Mouse (Mus musculus) liver, adult 2 months (tissue): Measurements from ENCODE around the gene Bmp2k. TPM values are rescaled to one million over a fixed set of nuclear protein-coding genes. Genes with fewer than 3 reads are reported as not detected.
"Not testable (repeated sequence)": the region's sequence is repeated elsewhere in the genome, so short reads cannot be mapped to it uniquely, and the experiment has no call there.

Experiments
- DNase-seq: peaks from one replicate; pipeline ENCODE4 v3.0.0-alpha.2; 2011; ENCODE audit warnings: low read depth, low spot score; ENCODE audit errors: extremely low read depth
- H3K27ac ChIP-seq: fragments of 200-500 bp; replicated peaks from 2 replicates; pipeline ENCODE4 v1.5.1; 2012; ENCODE audit warnings: low read depth, mild to moderate bottlenecking, control low read depth, inconsistent platforms, low read length; ENCODE audit not compliant: insufficient read depth
- H3K27me3 ChIP-seq: fragments of 200-500 bp; 2 replicates; pipeline ENCODE4 v1.6.1; 2012; ENCODE audit warnings: mild to moderate bottlenecking, moderate library complexity, low read length, inconsistent platforms; ENCODE audit not compliant: control insufficient read depth, insufficient read depth
- H3K36me3 ChIP-seq: fragments of 200-500 bp; 2 replicates; pipeline ENCODE4 v1.6.1; 2012; ENCODE audit warnings: low read length, inconsistent platforms; ENCODE audit not compliant: control insufficient read depth, insufficient read depth
- H3K4me1 ChIP-seq: fragments of 200-500 bp; 2 replicates; pipeline ENCODE4 v1.6.1; 2011; ENCODE audit warnings: low read length; ENCODE audit not compliant: control insufficient read depth, insufficient read depth
- H3K4me3 ChIP-seq: fragments of 200-500 bp; 2 replicates; pipeline ENCODE4 v1.5.1; 2011; ENCODE audit warnings: low read depth, mild to moderate bottlenecking, control low read depth, low read length, moderate library complexity; ENCODE audit not compliant: insufficient read depth
- H3K79me2 ChIP-seq: fragments of 200-500 bp; 2 replicates; pipeline ENCODE4 v1.6.1; 2012; ENCODE audit warnings: inconsistent platforms, mild to moderate bottlenecking, low read length, moderate library complexity; ENCODE audit not compliant: control insufficient read depth, insufficient read depth
- H3K9ac ChIP-seq: fragments of 200-500 bp; 2 replicates; pipeline ENCODE4 v1.6.1; 2012; ENCODE audit warnings: low read depth, mild to moderate bottlenecking, control low read depth, inconsistent platforms, low read length
- CTCF ChIP-seq: fragments of 200-500 bp; IDR thresholded peaks from 2 replicates; pipeline ENCODE4 v1.5.1; 2011; ENCODE audit warnings: low read depth, low read length, control low read depth
- POLR2A ChIP-seq: fragments of 200-500 bp; IDR thresholded peaks from 2 replicates; pipeline ENCODE4 v1.6.1; 2011; ENCODE audit warnings: low read length, control low read depth; ENCODE audit not compliant: insufficient read depth; ENCODE audit errors: extremely low read depth
- WGBS: fragments of 180-500 bp; shearing (Covaris S2); methylation state at CpG from one replicate; pipeline ENCODE4 v1.1.7; 2018; 5-methylcytosine and 5-hydroxymethylcytosine counted together
- polyA plus RNA-seq: library from polyadenylated mRNA; depleted of rRNA; stranded (reverse); fragments of >200 nt; gene quantifications from 2 replicates; pipeline ENCODE4 v1.2.3, GENCODE M21; 2012
- total RNA-seq: library from RNA; depleted of rRNA; stranded (reverse); fragments of >200 nt; gene quantifications from 2 replicates; pipeline ENCODE4 v1.2.3, GENCODE M21; 2014

Bmp2k gene
- total and polyA plus RNA-seq, 2 experiments, result 2.9 to 7.1 TPM

DNA sequence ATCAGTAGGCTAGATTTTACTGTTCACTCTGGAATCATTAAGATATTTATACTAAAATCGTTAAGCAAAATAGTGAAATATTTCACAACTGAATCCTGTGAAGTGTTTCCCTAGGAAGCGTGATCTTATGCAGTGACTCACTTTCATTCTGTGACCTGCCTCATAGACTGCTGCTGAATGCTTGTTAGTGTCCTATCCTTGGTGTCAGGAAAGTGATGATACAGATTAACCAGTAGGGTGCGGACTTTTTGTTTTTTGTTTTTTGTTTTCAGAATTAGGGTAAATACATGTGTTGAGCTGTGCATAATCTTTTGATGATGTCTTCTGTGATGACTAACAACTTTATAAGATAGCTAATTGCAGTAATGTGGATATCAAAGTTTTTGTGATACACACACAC is 9.4 kb downstream of the Bmp2k start:
- Histone ChIP-seq H3K36me3 (no peaks in the 10 kb centered on the region), H3K27ac (no peak overlapping the region), H3K27me3 (no peaks in the 10 kb centered on the region), H3K79me2 (peaks cover 26% of the 10 kb centered on the region; the same call in 1 of the 2 replicates), H3K4me3 (no peak overlapping the region), H3K4me1 (peaks cover 14% of the 10 kb centered on the region), H3K9ac (no peak overlapping the region)
- no peak for DNase-seq
- WGBS, result 87% methylated on average over 3 of the region's 3 CpGs
- no peak for TF ChIP-seq CTCF
- no peak for TF ChIP-seq POLR2A

DNA sequence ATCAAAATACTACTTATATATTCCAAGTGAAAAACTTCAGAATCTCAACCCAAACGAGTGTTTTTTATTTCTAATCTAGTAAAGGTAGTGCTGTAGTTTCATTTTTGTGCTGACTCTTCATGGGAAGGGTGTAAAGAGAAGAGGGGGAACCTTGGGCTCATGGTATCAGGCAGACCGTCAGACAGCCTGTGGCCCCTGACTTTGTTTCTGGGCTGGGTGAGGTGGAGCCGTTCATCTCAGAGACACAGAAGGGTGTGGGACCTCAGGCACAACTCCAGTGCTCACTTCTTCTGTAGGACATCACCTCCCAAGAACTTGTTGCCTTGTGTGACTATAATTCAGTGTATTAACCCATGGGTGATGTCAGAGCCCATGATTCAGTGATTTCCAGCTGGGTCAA is 10.0 kb downstream of the Bmp2k start:
- Histone ChIP-seq H3K4me3 (no peak overlapping the region), H3K79me2 (peaks cover 23% of the 10 kb centered on the region; the same call in 1 of the 2 replicates), H3K9ac (no peak overlapping the region), H3K36me3 (no peaks in the 10 kb centered on the region), H3K27ac (no peak overlapping the region), H3K4me1 (peaks cover 14% of the 10 kb centered on the region), H3K27me3 (no peaks in the 10 kb centered on the region)
- 86% methylated on average over 3 of the region's 3 CpGs for WGBS
- TF ChIP-seq CTCF, result no peak
- no peak for TF ChIP-seq POLR2A
- DNase-seq, result no peak

DNA sequence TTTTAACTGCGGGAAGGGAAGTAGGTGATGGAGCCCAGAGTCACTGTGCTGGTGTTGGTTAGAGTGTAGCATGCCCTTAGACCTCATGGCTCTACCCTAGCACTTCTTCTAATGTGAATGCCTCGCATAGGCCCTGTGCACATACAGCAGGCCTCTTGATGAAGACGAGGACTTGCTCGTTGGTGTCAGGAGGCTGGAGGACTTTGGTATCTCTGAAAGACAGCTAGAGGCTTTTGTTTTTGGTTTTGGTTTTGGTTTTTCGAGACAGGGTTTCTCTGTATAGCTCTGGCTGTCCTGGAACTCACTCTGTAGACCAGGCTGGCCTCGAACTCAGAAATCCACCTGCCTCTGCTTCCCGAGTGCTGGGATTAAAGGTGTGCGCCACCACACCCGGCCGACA is 11.7 kb downstream of the Bmp2k start:
- peaks cover 26% of the 10 kb centered on the region; the same call in 1 of the 2 replicates for H3K79me2 ChIP-seq
- not testable (repeated sequence) for H3K9ac ChIP-seq, DNase-seq, H3K4me3 ChIP-seq, H3K27ac ChIP-seq, H3K36me3 ChIP-seq, H3K27me3 ChIP-seq
- H3K4me1 ChIP-seq, result peaks cover 13% of the 10 kb centered on the region
- 81% methylated on average over 10 of the region's 10 CpGs for WGBS

DNA sequence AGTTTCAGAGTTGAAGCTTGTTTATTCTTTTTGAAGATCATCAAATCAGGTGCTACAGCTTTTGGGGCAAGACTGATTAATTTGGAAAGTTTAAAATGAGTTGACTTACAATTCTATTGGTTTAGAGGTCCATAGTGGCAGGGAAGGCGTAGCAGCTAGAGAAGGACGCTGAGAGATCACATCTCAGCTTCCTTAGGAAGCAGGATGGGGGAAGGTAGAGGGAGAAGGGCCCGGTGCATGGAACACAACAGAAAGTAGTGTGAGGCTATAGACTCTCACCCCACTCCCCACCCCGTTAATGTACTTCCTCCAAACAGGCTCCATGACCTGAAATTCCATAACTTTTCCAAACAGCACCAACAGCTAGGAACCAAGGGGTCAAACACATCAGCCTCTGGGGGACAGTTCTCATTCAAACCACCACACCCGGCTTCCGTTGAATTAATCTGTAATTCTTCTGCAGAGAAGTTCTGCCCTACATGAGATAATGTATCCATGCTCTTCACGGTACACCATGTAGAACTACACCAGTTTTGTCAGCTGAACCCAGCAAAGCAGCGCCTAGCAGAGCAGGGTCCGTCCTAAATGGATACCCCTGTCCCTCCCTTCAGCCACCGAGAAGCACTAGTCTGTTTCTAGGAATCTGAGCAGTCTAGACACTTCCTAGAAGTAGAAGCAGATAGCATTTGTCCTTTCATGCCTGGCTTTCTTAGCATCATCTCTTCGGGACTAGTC is 12.3 kb downstream of the Bmp2k start:
- no peak overlapping the region for H3K4me3 ChIP-seq
- H3K9ac ChIP-seq, result no peak overlapping the region
- peaks cover 7% of the 10 kb centered on the region for H3K4me1 ChIP-seq

DNA sequence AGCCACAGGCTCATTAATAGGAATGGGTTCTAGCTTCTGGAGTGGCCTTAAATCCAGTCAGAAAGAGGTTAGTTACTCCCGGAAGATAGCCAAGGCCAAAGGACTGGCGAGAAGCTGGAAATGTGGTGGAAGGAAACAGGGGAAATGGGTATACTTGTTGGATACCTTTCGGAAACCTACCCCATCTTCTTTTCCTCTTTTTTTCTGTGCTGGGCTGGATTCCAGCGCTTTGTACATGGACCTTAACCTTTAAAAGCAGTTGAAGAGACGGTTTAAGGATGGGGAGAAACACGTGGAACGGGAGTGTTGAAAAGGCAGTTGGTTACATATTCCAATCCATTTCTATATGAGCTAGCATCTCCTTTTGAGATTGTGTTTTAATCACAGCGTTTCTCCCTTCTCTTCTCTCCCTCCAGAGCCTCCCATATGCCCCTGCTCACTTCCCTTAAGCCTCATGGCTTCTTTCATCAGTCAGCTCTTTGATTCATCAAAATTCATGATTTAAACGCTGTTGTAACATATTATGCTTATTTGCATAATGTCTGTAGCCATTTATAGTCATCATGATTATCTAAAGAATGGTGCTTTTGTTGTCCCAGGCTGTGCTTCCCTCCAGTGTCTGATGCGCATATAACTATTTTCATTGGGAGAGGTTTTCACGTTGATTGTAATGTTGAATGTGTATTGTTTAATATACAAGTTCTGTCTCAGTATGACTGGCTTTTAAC is 18.5 kb downstream of the Bmp2k start:
- no peak overlapping the region for H3K9ac ChIP-seq
- peaks cover 26% of the 10 kb centered on the region for H3K79me2 ChIP-seq
- peak; percentile 28 for DNase-seq
- H3K4me3 ChIP-seq, result no peak overlapping the region
- no peak for TF ChIP-seq POLR2A
- no peaks in the 10 kb centered on the region for H3K27me3 ChIP-seq
- H3K27ac ChIP-seq, result no peak overlapping the region
- 69% methylated on average over 11 of the region's 11 CpGs for WGBS
- H3K4me1 ChIP-seq, result peaks cover 2% of the 10 kb centered on the region
- H3K36me3 ChIP-seq, result no peaks in the 10 kb centered on the region

More for the DNA sequence above, 12.3 kb downstream of the Bmp2k start:
- TF ChIP-seq CTCF (no peak), POLR2A (no peak)
- Histone ChIP-seq H3K79me2 (peaks cover 26% of the 10 kb centered on the region; the same call in 1 of the 2 replicates), H3K27me3 (no peaks in the 10 kb centered on the region), H3K36me3 (no peaks in the 10 kb centered on the region), H3K27ac (no peak overlapping the region)
- WGBS, result 83% methylated on average over 11 of the region's 11 CpGs
- no peak for DNase-seq
